Mouse (Mus musculus) hindbrain, embryonic 15.5 days (tissue): ENCODE results near the gene Camk2b. TPM values are rescaled to one million over a fixed set of nuclear protein-coding genes. Genes with fewer than 3 reads are reported as not detected.
"Not testable (repeated sequence)": the region's sequence is repeated elsewhere in the genome, so short reads cannot be mapped to it uniquely, and the experiment has no call there.

Experiments used
- ATAC-seq: fragments of 200-750 bp; cut with Nextera tagmentation; 2 replicates; pipeline ENCODE4 v1.8.0; 2017; ENCODE audit warnings: low read depth, moderate number of reproducible peaks, moderate TSS enrichment; ENCODE audit not compliant: low FRiP score
- H3K27ac ChIP-seq: fragments of 300-500 bp; sonication (generic); replicated peaks from 2 replicates; pipeline ENCODE4 v1.5.1; 2015; ENCODE audit warnings: mild to moderate bottlenecking, inconsistent platforms
- H3K27me3 ChIP-seq: fragments of 300-500 bp; sonication (generic); 2 replicates; pipeline ENCODE4 v1.6.1; 2015; ENCODE audit warnings: control low read depth, inconsistent platforms
- H3K36me3 ChIP-seq: fragments of 300-500 bp; sonication (generic); 2 replicates; pipeline ENCODE4 v1.6.1; 2015; ENCODE audit warnings: control low read depth, inconsistent platforms
- H3K4me1 ChIP-seq: fragments of 300-500 bp; sonication (generic); replicated peaks from 2 replicates; pipeline ENCODE4 v1.6.1; 2015; ENCODE audit warnings: control low read depth, inconsistent platforms
- H3K4me2 ChIP-seq: fragments of 300-500 bp; sonication (generic); 2 replicates; pipeline ENCODE4 v1.6.1; 2015; ENCODE audit warnings: moderate library complexity, mild to moderate bottlenecking, inconsistent platforms
- H3K4me3 ChIP-seq: fragments of 300-500 bp; sonication (generic); 2 replicates; pipeline ENCODE4 v1.5.1; 2015; ENCODE audit warnings: mild to moderate bottlenecking, inconsistent platforms
- H3K9ac ChIP-seq: fragments of 300-500 bp; sonication (generic); 2 replicates; pipeline ENCODE4 v1.6.1; 2015; ENCODE audit warnings: inconsistent platforms
- H3K9me3 ChIP-seq: fragments of 300-500 bp; sonication (generic); 2 replicates; pipeline ENCODE4 v1.6.1; 2016; ENCODE audit warnings: control low read depth, inconsistent platforms
- WGBS: fragments of 180-500 bp; shearing (Covaris S2); methylation state at CpG from one replicate; pipeline ENCODE4 v1.1.7; 2015; 5-methylcytosine and 5-hydroxymethylcytosine counted together
- polyA plus RNA-seq: library from polyadenylated mRNA; unstranded; fragments of >200 nt; fragmentation: Nextera tagmentation; extraction: Ambion mirVana; gene quantifications from 2 replicates; pipeline ENCODE4 v1.2.1, GENCODE M21; 2015

Gene Camk2b
- polyA plus RNA-seq: 125 and 145 TPM in 2 replicates

GRCm38 (mm10) chr11:6066176-6066575 is at the start of gene Camk2b:
Gene Camk2b, minus strand, starts transcription at chr11:6066362.
- Histone ChIP-seq H3K27ac (peak within 1 kb of the TSS; percentile 95), H3K4me1 (peaks cover 49% of the 10 kb centered on the region), H3K4me2 (peak within 1 kb of the TSS; percentile 67), H3K36me3 (no peaks in the 10 kb centered on the region), H3K9me3 (no peaks in the 10 kb centered on the region), H3K9ac (peak within 1 kb of the TSS; percentile 86), H3K4me3 (peak within 1 kb of the TSS; percentile 88), H3K27me3 (peaks cover 12% of the 10 kb centered on the region)
- ATAC-seq: no peak
- 11% methylated on average over 6 of the region's 6 CpGs for WGBS

GRCm38 (mm10) chr11:6111734-6112484 is 45.7 kb upstream of the Camk2b start:
- H3K27ac ChIP-seq: no peak overlapping the region
- no peaks in the 10 kb centered on the region for H3K27me3 ChIP-seq
- H3K36me3 ChIP-seq: peaks cover 37% of the 10 kb centered on the region
- H3K9ac ChIP-seq: no peak overlapping the region
- no peak for ATAC-seq
- no peaks in the 10 kb centered on the region for H3K4me1 ChIP-seq
- no peak overlapping the region for H3K4me2 ChIP-seq
- H3K4me3 ChIP-seq: no peak overlapping the region
- 99% methylated on average over 5 of the region's 5 CpGs for WGBS
- no peaks in the 10 kb centered on the region for H3K9me3 ChIP-seq

- Histone ChIP-seq H3K9me3 (no peaks in the 10 kb centered on the region), H3K9ac (no peak overlapping the region), H3K4me3 (no peak overlapping the region), H3K27ac (no peak overlapping the region), H3K27me3 (no peaks in the 10 kb centered on the region), H3K36me3 (peaks cover 47% of the 10 kb centered on the region), H3K4me1 (no peaks in the 10 kb centered on the region), H3K4me2 (no peak overlapping the region)
- ATAC-seq: no peak
Measured at GRCm38 (mm10) chr11:6109990-6110389, 43.8 kb upstream of the Camk2b start.

- 93% methylated on average over 5 of the region's 5 CpGs for WGBS
- no peak overlapping the region for H3K4me2 ChIP-seq
- H3K27me3 ChIP-seq: no peaks in the 10 kb centered on the region
- no peaks in the 10 kb centered on the region for H3K9me3 ChIP-seq
- H3K4me1 ChIP-seq: no peaks in the 10 kb centered on the region
- H3K36me3 ChIP-seq: peaks cover 50% of the 10 kb centered on the region
- ATAC-seq: no peak
- H3K4me3 ChIP-seq: no peak overlapping the region
- H3K27ac ChIP-seq: no peak overlapping the region
- no peak overlapping the region for H3K9ac ChIP-seq
Measured at GRCm38 (mm10) chr11:6108296-6108695, 42.1 kb upstream of the Camk2b start.

GRCm38 (mm10) chr11:6107722-6108121 is 41.6 kb upstream of the Camk2b start:
- WGBS: 62% methylated on average over 3 of the region's 3 CpGs
- H3K4me2 ChIP-seq: no peak overlapping the region
- H3K27me3 ChIP-seq: no peaks in the 10 kb centered on the region
- ATAC-seq: no peak
- no peak overlapping the region for H3K27ac ChIP-seq
- H3K4me1 ChIP-seq: no peaks in the 10 kb centered on the region
- H3K9me3 ChIP-seq: no peaks in the 10 kb centered on the region
- peaks cover 46% of the 10 kb centered on the region for H3K36me3 ChIP-seq
- no peak overlapping the region for H3K9ac ChIP-seq
- H3K4me3 ChIP-seq: no peak overlapping the region

- Histone ChIP-seq H3K4me3 (no peak overlapping the region), H3K9me3 (no peaks in the 10 kb centered on the region), H3K36me3 (peaks cover 26% of the 10 kb centered on the region), H3K9ac (no peak overlapping the region), H3K4me2 (no peak overlapping the region), H3K27me3 (no peaks in the 10 kb centered on the region), H3K27ac (no peak overlapping the region), H3K4me1 (no peaks in the 10 kb centered on the region)
- no peak for ATAC-seq
- WGBS: 82% methylated on average over 5 of the region's 5 CpGs
Measured at GRCm38 (mm10) chr11:6104734-6105133, 38.6 kb upstream of the Camk2b start.

GRCm38 (mm10) chr11:6096637-6097036 is 30.5 kb upstream of the Camk2b start:
- not testable (repeated sequence) for H3K27ac ChIP-seq, H3K4me2 ChIP-seq, H3K9ac ChIP-seq, ATAC-seq, H3K4me3 ChIP-seq, H3K4me1 ChIP-seq, H3K36me3 ChIP-seq, H3K9me3 ChIP-seq, H3K27me3 ChIP-seq
- 85% methylated on average over 3 of the region's 3 CpGs for WGBS

GRCm38 (mm10) chr11:6086991-6087390 is 20.8 kb upstream of the Camk2b start:
- no peak overlapping the region for H3K4me3 ChIP-seq
- WGBS: 66% methylated on average over 4 of the region's 4 CpGs
- H3K4me1 ChIP-seq: no peaks in the 10 kb centered on the region
- H3K27me3 ChIP-seq: no peaks in the 10 kb centered on the region
- H3K27ac ChIP-seq: no peak overlapping the region
- no peak for ATAC-seq
- no peaks in the 10 kb centered on the region for H3K9me3 ChIP-seq
- H3K4me2 ChIP-seq: no peak overlapping the region
- no peak overlapping the region for H3K9ac ChIP-seq
- no peaks in the 10 kb centered on the region for H3K36me3 ChIP-seq

GRCm38 (mm10) chr11:6078737-6079136 is 12.6 kb upstream of the Camk2b start:
- Histone ChIP-seq H3K9me3 (no peaks in the 10 kb centered on the region), H3K9ac (no peak overlapping the region), H3K4me2 (no peak overlapping the region), H3K27ac (no peak overlapping the region), H3K27me3 (no peaks in the 10 kb centered on the region), H3K4me1 (peaks cover 12% of the 10 kb centered on the region), H3K36me3 (no peaks in the 10 kb centered on the region), H3K4me3 (no peak overlapping the region)
- no peak for ATAC-seq
- 93% methylated on average over 2 of the region's 2 CpGs for WGBS

- Histone ChIP-seq H3K27me3 (0 out of 2 replicates have a peak, but pooled peaks cover 3% of the 10 kb centered on the region), H3K9me3 (no peaks in the 10 kb centered on the region), H3K4me1 (peaks cover 12% of the 10 kb centered on the region), H3K4me2 (no peak overlapping the region), H3K36me3 (no peaks in the 10 kb centered on the region), H3K4me3 (no peak overlapping the region), H3K9ac (no peak overlapping the region), H3K27ac (peak overlapping the region; percentile 17; the same call in 1 of the 2 replicates)
- 45% methylated on average over 8 of the region's 8 CpGs for WGBS
- ATAC-seq: peak; percentile 72; the same call in 1 of the 2 replicates
Measured at GRCm38 (mm10) chr11:6075618-6076066, 9.5 kb upstream of the Camk2b start.

- Histone ChIP-seq H3K4me1 (peaks cover 35% of the 10 kb centered on the region), H3K9me3 (no peaks in the 10 kb centered on the region), H3K4me2 (peak overlapping the region; percentile 49), H3K4me3 (peak overlapping the region; percentile 24), H3K27ac (no peak overlapping the region), H3K9ac (0 out of 2 replicates have a peak overlapping the region, but pooled peaks have one; percentile 3), H3K27me3 (peaks cover 15% of the 10 kb centered on the region), H3K36me3 (no peaks in the 10 kb centered on the region)
- 5% methylated on average over 18 of the region's 19 CpGs for WGBS
- ATAC-seq: no peak
Measured at GRCm38 (mm10) chr11:6068181-6068957, 2.2 kb upstream of the Camk2b start.

GRCm38 (mm10) chr11:6067160-6067559 is 998 bp upstream of the Camk2b start:
- Histone ChIP-seq H3K27me3 (peaks cover 15% of the 10 kb centered on the region), H3K4me3 (no peak overlapping the region), H3K9ac (no peak overlapping the region), H3K36me3 (no peaks in the 10 kb centered on the region), H3K9me3 (no peaks in the 10 kb centered on the region), H3K4me1 (peaks cover 46% of the 10 kb centered on the region), H3K27ac (no peak overlapping the region), H3K4me2 (no peak overlapping the region)
- ATAC-seq: no peak
- WGBS: 37% methylated on average over 9 of the region's 9 CpGs
